ENCODE assay signal across 8 mouse cellular contexts in the genomic region with DNA sequence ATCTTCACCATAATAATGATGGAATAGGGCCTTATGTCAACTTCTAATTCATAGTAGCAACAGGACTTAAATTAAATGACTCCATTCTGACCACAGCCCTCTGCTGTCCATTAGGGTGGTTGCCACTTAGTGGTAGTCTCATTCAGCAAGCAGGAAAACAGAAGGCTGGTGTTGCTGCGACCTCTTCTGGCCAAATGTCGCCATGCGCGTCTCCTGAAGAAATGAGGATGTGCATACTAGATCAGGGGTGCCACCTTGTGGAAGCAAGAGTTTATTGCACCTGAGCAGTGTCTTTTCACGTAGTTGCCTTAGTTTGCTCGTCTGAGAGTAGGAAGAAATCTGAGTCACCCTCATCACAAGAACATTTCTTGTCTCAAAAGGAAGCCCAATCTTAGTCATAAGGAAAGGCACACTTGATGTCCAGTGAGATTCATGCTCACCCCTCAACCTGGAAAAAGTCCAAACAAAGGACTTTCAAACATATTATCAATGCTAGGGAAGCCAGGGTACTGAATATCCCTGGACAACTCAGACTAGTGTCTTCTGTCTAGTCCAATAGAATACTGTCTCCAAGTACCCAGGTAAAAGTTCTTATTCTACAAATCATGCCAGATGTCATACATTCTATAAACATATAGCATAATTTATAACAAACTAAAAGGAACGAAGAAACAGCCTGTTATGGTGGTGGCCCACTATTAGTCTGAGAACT.
A peak's percentile ranks its signal among the peaks of the same experiment; 100 is the strongest.
DNase-seq lines count a peak whose midpoint lies in the region; ATAC-seq lines count a peak whose summit lies in the region.

No protein-coding gene starts in this region.

- no peak overlapping the region for H3K9ac ChIP-seq in lung, embryonic 16.5 days (ENCODE audit: low read length)

- ATAC-seq in lung, embryonic 16.5 days (ENCODE audit: low read depth): peak; percentile 86

- H3K36me3 ChIP-seq in hindbrain, embryonic 10.5 days: no peaks in the 10 kb centered on the region
- no peaks in the 10 kb centered on the region for H3K36me3 ChIP-seq in lung, embryonic 16.5 days (ENCODE audit: control insufficient read depth, insufficient read depth, low read length)

- H3K4me1 ChIP-seq in hindbrain, embryonic 10.5 days (replicated peaks): no peaks in the 10 kb centered on the region
- H3K4me1 ChIP-seq in lung, embryonic 16.5 days (replicated peaks; ENCODE audit: control insufficient read depth, insufficient read depth, low read length): no peaks in the 10 kb centered on the region

- H3K4me3 ChIP-seq in hindbrain, embryonic 10.5 days: no peak overlapping the region
- no peak overlapping the region for H3K4me3 ChIP-seq in lung, embryonic 16.5 days (ENCODE audit: low read length)

- WGBS in hindbrain, embryonic 10.5 days: 15% methylated on average over 7 of the region's 7 CpGs
- 13% methylated on average over 7 of the region's 7 CpGs for WGBS in lung, embryonic 16.5 days

- no peak overlapping the region for H3K27ac ChIP-seq in hindbrain, embryonic 10.5 days
- no peak overlapping the region for H3K27ac ChIP-seq in lung, embryonic 16.5 days (ENCODE audit: low read length)

- no peaks in the 10 kb centered on the region for H3K27me3 ChIP-seq in hindbrain, embryonic 10.5 days (ENCODE audit: insufficient read depth, poor library complexity, severe bottlenecking)
- H3K27me3 ChIP-seq in lung, embryonic 16.5 days (ENCODE audit: control insufficient read depth, insufficient read depth, low read depth, low read length): no peaks in the 10 kb centered on the region

- no peaks in the 10 kb centered on the region for H3K9me3 ChIP-seq in hindbrain, embryonic 10.5 days
- no peaks in the 10 kb centered on the region for H3K9me3 ChIP-seq in lung, embryonic 16.5 days (ENCODE audit: control insufficient read depth, low read length)

- peak; percentile 85 for DNase-seq in MEL-GATA-1-ER (ENCODE audit: extremely low read depth, low read depth)
- peak; percentile 90 for DNase-seq in cerebellum, adult 8-10 months
- peak; percentile 93 to 99 for DNase-seq in frontal cortex, adult 2 months (ENCODE audit: extremely low spot score in 1 of 2, low spot score in 1 of 2)
- DNase-seq in hindbrain, embryonic 10.5 days (ENCODE audit: low spot score): peak; percentile 92
- DNase-seq in layer of hippocampus, adult 9-10 months (ENCODE audit: low spot score): peak; percentile 99
- DNase-seq in ovary, postnatal 36 days (ENCODE audit: low spot score): peak; percentile 90
- DNase-seq in thymus, postnatal 14 days: peak; percentile 90

- no peak overlapping the region for H3K4me2 ChIP-seq in lung, embryonic 16.5 days (ENCODE audit: low read depth, low read length)
